Mouse (Mus musculus) cerebellum, adult 2 months (tissue): Measurements from ENCODE around the gene Lysmd1.

Experiments used
- CTCF ChIP-seq: fragments of 200-500 bp; IDR thresholded peaks from 2 replicates; pipeline ENCODE4 v1.5.1; 2011; ENCODE audit warnings: low read depth, mild to moderate bottlenecking, control low read depth, low read length, moderate library complexity, borderline replicate concordance; ENCODE audit not compliant: insufficient read depth
- POLR2A ChIP-seq: fragments of 200-500 bp; IDR thresholded peaks from 2 replicates; pipeline ENCODE4 v1.6.1; 2011; ENCODE audit warnings: low read length, control low read depth, borderline replicate concordance; ENCODE audit not compliant: insufficient read depth

- TF ChIP-seq CTCF = no peak
- no peak for TF ChIP-seq POLR2A
These were observed 6.4 kb downstream of the Lysmd1 start for GRCm38 (mm10) chr3:95140289-95140595.
